Mouse (Mus musculus): ENCODE measurements around the gene Stxbp3. TPM values are rescaled to one million over a fixed set of nuclear protein-coding genes. Genes with fewer than 3 reads are reported as not detected.

Gene Stxbp3
- 18.1 and 19.3 TPM in 2 replicates for polyA plus RNA-seq (2015; fragmentation: Nextera tagmentation; extraction: Ambion mirVana)

DNA sequence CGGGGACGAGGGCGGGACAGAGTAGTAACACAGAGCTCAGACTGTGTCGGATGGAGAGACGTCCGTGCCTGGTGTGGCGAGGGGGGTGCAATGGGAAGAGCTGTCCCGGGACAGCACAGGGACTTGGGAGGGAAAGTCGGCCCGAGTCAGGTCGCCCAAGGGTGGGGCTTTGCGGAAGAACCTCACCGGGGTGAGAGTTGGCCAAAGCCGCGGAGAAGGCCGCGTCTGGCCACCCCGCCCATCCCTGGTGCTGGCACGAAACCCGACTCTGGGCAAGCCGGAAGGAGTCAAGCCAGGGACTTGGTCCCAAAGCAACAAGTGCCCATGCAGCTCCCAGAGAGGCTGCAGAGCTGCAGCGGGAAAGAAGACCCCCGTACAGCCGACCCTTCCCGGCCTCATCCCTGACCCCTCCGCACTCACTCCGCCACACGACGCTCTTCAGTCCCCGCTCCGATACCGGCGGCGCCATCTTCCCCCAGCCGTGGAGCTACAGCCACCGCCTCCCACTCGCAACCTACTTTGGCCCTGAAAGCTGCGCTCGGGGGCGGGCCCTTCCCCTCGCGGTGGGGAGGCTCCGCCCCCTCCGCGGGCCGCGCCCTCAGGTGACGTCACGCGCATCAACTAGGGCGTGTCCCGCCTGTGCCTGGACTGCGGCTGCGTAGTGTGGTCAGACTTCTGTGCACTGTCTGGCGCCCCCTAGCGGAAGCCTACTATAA lies at the start of gene Stxbp3:
Gene Stxbp3, minus strand, starts transcription at position 527 of the 716 bp plus-strand sequence.
- ATAC-seq (peak; percentile 95), DNase-seq (peak; percentile 99)
- Histone ChIP-seq H3K27me3 (ENCODE audit: insufficient read depth, low read length) (no peaks in the 10 kb centered on the region), H3K27ac (ENCODE audit: low read depth) (peak within 1 kb of the TSS; percentile 94), H3K36me3 (replicated peaks; ENCODE audit: insufficient read depth, low read length) (0 out of 2 replicates have a peak, but pooled peaks cover 5% of the 10 kb centered on the region), H3K9me3 (ENCODE audit: low read length) (no peaks in the 10 kb centered on the region), H3K4me3 (ENCODE audit: low read depth, low read length) (peak within 1 kb of the TSS; percentile 74), H3K9ac (replicated peaks) (peak within 1 kb of the TSS; percentile 72), H3K4me1 (ENCODE audit: insufficient read depth) (peaks cover 16% of the 10 kb centered on the region), H3K4me2 (ENCODE audit: low read depth, low read length) (peak within 1 kb of the TSS; percentile 74)
- no peak for TF ChIP-seq EP300 (IDR thresholded peaks at IDR 0.05; ENCODE audit: low read depth)
- TF ChIP-seq CTCF (IDR thresholded peaks at IDR 0.05; ENCODE audit: low read depth): peak; percentile 99
- WGBS (ENCODE audit: insufficient replicate concordance): under 1% methylated on average over 55 of the region's 56 CpGs

DNA sequence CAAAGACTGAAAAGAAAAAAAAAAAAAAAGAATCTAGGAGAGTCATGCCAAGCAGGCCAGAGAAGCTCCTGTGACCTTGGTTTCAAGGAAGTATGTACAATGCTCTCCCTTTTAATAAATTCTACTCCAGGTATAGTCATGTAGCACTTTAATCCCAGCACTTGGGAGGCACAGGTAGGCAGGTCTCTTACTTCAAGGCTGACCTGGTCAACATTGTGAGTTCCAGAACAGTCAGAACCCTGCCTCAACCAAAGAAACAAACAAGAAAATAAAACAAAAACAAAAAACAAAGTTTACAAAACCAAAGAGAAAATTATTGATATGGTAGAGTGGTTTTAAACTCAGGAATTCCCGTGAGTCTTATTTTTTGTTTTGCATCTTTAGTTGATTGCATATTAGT lies 49.6 kb upstream of the Stxbp3 start, which contains the start of gene Fndc7:
Gene Fndc7, minus strand, starts transcription at position 101 of the 400 bp plus-strand sequence.
- DNase-seq (no peak), ATAC-seq (no peak)

DNA sequence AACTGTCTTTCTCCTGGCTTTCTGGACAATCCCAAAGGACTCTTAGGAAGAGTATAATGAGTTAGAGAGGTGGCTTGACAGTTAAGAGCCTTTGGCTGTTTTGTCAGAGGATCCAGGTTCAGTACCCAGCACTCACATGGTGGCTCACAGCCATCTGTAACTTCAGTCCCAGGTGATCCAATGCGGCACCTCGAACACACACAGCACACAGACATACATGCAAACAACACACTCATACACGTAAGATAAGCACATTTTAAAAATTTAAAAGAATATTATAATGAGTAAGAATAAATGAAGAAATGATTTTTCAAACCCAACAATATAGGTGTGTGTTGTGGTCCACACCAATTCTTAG lies 47.3 kb upstream of the Stxbp3 start:
- H3K9ac ChIP-seq (replicated peaks): no peak overlapping the region
- no peaks in the 10 kb centered on the region for H3K9me3 ChIP-seq (ENCODE audit: low read length)
- ATAC-seq (no peak), DNase-seq (no peak)
- TF ChIP-seq EP300 (IDR thresholded peaks at IDR 0.05; ENCODE audit: low read depth) (no peak), CTCF (IDR thresholded peaks at IDR 0.05; ENCODE audit: low read depth) (no peak)
- H3K4me2 ChIP-seq (ENCODE audit: low read depth, low read length): no peak overlapping the region
- H3K4me1 ChIP-seq (ENCODE audit: insufficient read depth): peaks cover 9% of the 10 kb centered on the region
- no peaks in the 10 kb centered on the region for H3K27me3 ChIP-seq (ENCODE audit: insufficient read depth, low read length)
- 81% methylated on average over 3 of the region's 3 CpGs for WGBS (ENCODE audit: insufficient replicate concordance)
- no peaks in the 10 kb centered on the region for H3K36me3 ChIP-seq (replicated peaks; ENCODE audit: insufficient read depth, low read length)
- no peak overlapping the region for H3K27ac ChIP-seq (ENCODE audit: low read depth)
- no peak overlapping the region for H3K4me3 ChIP-seq (ENCODE audit: low read depth, low read length)

More for the DNA sequence above, 49.6 kb upstream of the Stxbp3 start, which contains the start of gene Fndc7:
- 81% methylated on average over 1 of the region's 1 CpGs for WGBS (ENCODE audit: insufficient replicate concordance)
- Histone ChIP-seq H3K9ac (replicated peaks) (no peak within 1 kb of the TSS), H3K27me3 (ENCODE audit: insufficient read depth, low read length) (no peaks in the 10 kb centered on the region), H3K4me2 (ENCODE audit: low read depth, low read length) (no peak within 1 kb of the TSS), H3K9me3 (ENCODE audit: low read length) (no peaks in the 10 kb centered on the region), H3K27ac (ENCODE audit: low read depth) (no peak within 1 kb of the TSS), H3K36me3 (replicated peaks; ENCODE audit: insufficient read depth, low read length) (no peaks in the 10 kb centered on the region), H3K4me3 (ENCODE audit: low read depth, low read length) (no peak within 1 kb of the TSS), H3K4me1 (ENCODE audit: insufficient read depth) (peaks cover 9% of the 10 kb centered on the region)
- TF ChIP-seq CTCF (IDR thresholded peaks at IDR 0.05; ENCODE audit: low read depth) (no peak), EP300 (IDR thresholded peaks at IDR 0.05; ENCODE audit: low read depth) (no peak)

DNA sequence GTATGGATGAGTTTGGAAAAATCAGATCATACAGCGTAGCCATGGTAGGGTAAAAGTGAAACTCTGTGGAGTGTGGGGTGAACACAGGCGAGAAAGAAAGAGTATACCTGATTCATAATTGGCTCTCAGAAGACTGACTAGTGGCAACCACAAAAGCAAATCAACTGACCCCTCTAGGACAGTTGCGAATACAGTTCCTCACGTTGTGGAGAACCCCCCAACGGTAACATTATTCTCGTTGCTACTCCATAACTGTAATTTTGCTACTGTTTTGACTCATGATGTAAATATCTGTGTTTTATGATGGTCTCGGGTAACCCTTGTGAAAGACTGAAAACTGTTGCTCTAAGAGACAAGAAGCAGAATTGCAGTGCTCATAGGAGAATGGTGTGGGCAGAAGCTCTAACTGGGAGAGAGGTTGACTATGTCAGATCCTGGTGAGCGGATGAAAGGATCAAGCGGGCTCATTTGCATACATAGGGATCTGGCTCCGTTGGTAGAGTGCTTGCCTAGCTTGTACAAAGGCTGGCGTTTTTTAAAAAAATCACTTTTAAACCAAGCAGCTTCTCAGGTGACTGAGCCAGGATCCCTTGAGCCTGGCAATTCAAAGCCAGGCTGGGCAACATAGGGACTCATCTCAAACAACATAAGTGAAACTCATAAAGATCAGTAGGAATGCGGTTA lies 46.8 kb upstream of the Stxbp3 start:
- Histone ChIP-seq H3K27ac (ENCODE audit: low read depth) (no peak overlapping the region), H3K4me2 (ENCODE audit: low read depth, low read length) (no peak overlapping the region), H3K9ac (replicated peaks) (no peak overlapping the region), H3K4me1 (ENCODE audit: insufficient read depth) (peaks cover 9% of the 10 kb centered on the region), H3K36me3 (replicated peaks; ENCODE audit: insufficient read depth, low read length) (no peaks in the 10 kb centered on the region), H3K9me3 (ENCODE audit: low read length) (no peaks in the 10 kb centered on the region), H3K27me3 (ENCODE audit: insufficient read depth, low read length) (no peaks in the 10 kb centered on the region), H3K4me3 (ENCODE audit: low read depth, low read length) (no peak overlapping the region)
- 64% methylated on average over 12 of the region's 12 CpGs for WGBS (ENCODE audit: insufficient replicate concordance)
- no peak for DNase-seq
- no peak for ATAC-seq
- no peak for TF ChIP-seq EP300 (IDR thresholded peaks at IDR 0.05; ENCODE audit: low read depth)
- TF ChIP-seq CTCF (IDR thresholded peaks at IDR 0.05; ENCODE audit: low read depth): no peak

DNA sequence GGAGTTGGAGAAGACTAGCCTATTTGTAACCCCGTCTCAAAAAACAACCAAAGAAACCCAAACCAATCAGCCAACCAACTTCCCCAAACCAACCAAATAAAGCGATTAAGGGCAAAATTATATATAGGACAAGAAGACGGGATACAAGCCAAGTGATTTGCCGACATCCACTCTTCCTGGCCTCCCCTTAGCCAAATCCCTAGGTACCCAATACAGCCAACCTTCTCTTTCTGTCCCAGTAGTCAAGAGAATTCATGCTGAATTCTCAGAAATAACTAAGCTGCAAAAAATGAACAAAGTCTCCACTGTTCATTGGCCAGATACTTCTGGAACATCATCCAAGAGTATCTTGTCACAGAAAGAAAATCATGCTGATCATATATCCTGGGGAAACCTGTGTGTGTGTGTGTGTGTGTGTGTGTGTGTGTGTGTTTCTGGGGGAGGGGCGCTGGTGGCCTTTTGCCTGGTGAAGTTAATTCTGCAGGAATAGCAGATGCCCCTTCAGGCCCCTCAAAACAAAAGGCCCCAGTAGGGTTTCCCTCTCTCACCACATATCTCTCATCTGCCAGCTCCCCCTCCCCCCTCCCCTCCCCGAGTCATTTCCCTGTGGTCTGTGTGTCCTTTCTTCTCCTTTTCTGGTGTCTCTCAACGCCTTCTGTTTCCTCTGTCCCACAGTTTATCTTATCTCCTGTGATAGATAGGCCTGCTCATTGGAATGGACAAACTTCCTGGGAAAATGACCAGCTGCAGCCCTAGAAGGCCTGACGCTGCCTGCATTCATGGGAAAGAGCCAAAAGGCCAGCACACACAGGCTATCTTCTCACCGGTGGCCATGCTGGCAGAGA lies 45.6 kb upstream of the Stxbp3 start:
- ATAC-seq (peak; percentile 56), DNase-seq (peak; percentile 39)
- Histone ChIP-seq H3K27ac (ENCODE audit: low read depth) (no peak overlapping the region), H3K36me3 (replicated peaks; ENCODE audit: insufficient read depth, low read length) (no peaks in the 10 kb centered on the region), H3K4me3 (ENCODE audit: low read depth, low read length) (no peak overlapping the region), H3K4me1 (ENCODE audit: insufficient read depth) (peaks cover 12% of the 10 kb centered on the region), H3K4me2 (ENCODE audit: low read depth, low read length) (0 out of 2 replicates have a peak overlapping the region, but pooled peaks have one; percentile 22), H3K27me3 (ENCODE audit: insufficient read depth, low read length) (no peaks in the 10 kb centered on the region), H3K9ac (replicated peaks) (no peak overlapping the region), H3K9me3 (ENCODE audit: low read length) (no peaks in the 10 kb centered on the region)
- no peak for TF ChIP-seq EP300 (IDR thresholded peaks at IDR 0.05; ENCODE audit: low read depth)
- TF ChIP-seq CTCF (IDR thresholded peaks at IDR 0.05; ENCODE audit: low read depth): no peak
- 29% methylated on average over 9 of the region's 9 CpGs for WGBS (ENCODE audit: insufficient replicate concordance)
